Mouse (Mus musculus): ENCODE data around the gene Gm45711.

DNA sequence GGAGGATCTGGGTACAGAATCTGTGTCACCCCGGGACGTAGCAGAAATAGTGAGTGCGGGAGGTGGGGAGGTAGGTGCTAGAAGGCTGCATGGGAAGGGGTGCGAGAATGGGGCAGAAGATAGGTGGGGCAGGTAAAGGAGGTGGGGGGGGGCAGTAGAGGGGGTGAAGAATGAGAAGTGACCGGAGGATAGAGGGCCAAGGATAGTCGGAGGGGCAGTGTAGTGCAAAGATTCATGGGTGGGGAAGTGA lies 30.0 kb upstream of the Gm45711 start:
- no peak for TF ChIP-seq E2F4 (IDR thresholded peaks at IDR 0.05; ENCODE audit: insufficient replicate concordance, low read depth, low read length)
- no peak for TF ChIP-seq MEF2A (IDR thresholded peaks at IDR 0.05; ENCODE audit: borderline replicate concordance, low read depth, low read length)
